Mouse (Mus musculus) liver, adult 2 months (tissue): ENCODE results near the gene Ngef. TPM values are rescaled to one million over a fixed set of nuclear protein-coding genes. Genes with fewer than 3 reads are reported as not detected.
"Not testable (repeated sequence)": the region's sequence is repeated elsewhere in the genome, so short reads cannot be mapped to it uniquely, and the experiment has no call there.

Source experiments
- DNase-seq: peaks from one replicate; pipeline ENCODE4 v3.0.0-alpha.2; 2011; ENCODE audit warnings: low read depth, low spot score; ENCODE audit errors: extremely low read depth
- H3K27ac ChIP-seq: fragments of 200-500 bp; replicated peaks from 2 replicates; pipeline ENCODE4 v1.5.1; 2012; ENCODE audit warnings: low read depth, mild to moderate bottlenecking, control low read depth, inconsistent platforms, low read length; ENCODE audit not compliant: insufficient read depth
- H3K27me3 ChIP-seq: fragments of 200-500 bp; 2 replicates; pipeline ENCODE4 v1.6.1; 2012; ENCODE audit warnings: mild to moderate bottlenecking, moderate library complexity, low read length, inconsistent platforms; ENCODE audit not compliant: control insufficient read depth, insufficient read depth
- H3K36me3 ChIP-seq: fragments of 200-500 bp; 2 replicates; pipeline ENCODE4 v1.6.1; 2012; ENCODE audit warnings: low read length, inconsistent platforms; ENCODE audit not compliant: control insufficient read depth, insufficient read depth
- H3K4me1 ChIP-seq: fragments of 200-500 bp; 2 replicates; pipeline ENCODE4 v1.6.1; 2011; ENCODE audit warnings: low read length; ENCODE audit not compliant: control insufficient read depth, insufficient read depth
- H3K4me3 ChIP-seq: fragments of 200-500 bp; 2 replicates; pipeline ENCODE4 v1.5.1; 2011; ENCODE audit warnings: low read depth, mild to moderate bottlenecking, control low read depth, low read length, moderate library complexity; ENCODE audit not compliant: insufficient read depth
- H3K79me2 ChIP-seq: fragments of 200-500 bp; 2 replicates; pipeline ENCODE4 v1.6.1; 2012; ENCODE audit warnings: inconsistent platforms, mild to moderate bottlenecking, low read length, moderate library complexity; ENCODE audit not compliant: control insufficient read depth, insufficient read depth
- H3K9ac ChIP-seq: fragments of 200-500 bp; 2 replicates; pipeline ENCODE4 v1.6.1; 2012; ENCODE audit warnings: low read depth, mild to moderate bottlenecking, control low read depth, inconsistent platforms, low read length
- CTCF ChIP-seq: fragments of 200-500 bp; IDR thresholded peaks from 2 replicates; pipeline ENCODE4 v1.5.1; 2011; ENCODE audit warnings: low read depth, low read length, control low read depth
- POLR2A ChIP-seq: fragments of 200-500 bp; IDR thresholded peaks from 2 replicates; pipeline ENCODE4 v1.6.1; 2011; ENCODE audit warnings: low read length, control low read depth; ENCODE audit not compliant: insufficient read depth; ENCODE audit errors: extremely low read depth
- WGBS: fragments of 180-500 bp; shearing (Covaris S2); methylation state at CpG from one replicate; pipeline ENCODE4 v1.1.7; 2018; 5-methylcytosine and 5-hydroxymethylcytosine counted together
- polyA plus RNA-seq: library from polyadenylated mRNA; depleted of rRNA; stranded (reverse); fragments of >200 nt; gene quantifications from 2 replicates; pipeline ENCODE4 v1.2.3, GENCODE M21; 2012
- total RNA-seq: library from RNA; depleted of rRNA; stranded (reverse); fragments of >200 nt; gene quantifications from 2 replicates; pipeline ENCODE4 v1.2.3, GENCODE M21; 2014

The Ngef gene
- total and polyA plus RNA-seq, 2 experiments = 21.5 to 29.7 TPM

DNA sequence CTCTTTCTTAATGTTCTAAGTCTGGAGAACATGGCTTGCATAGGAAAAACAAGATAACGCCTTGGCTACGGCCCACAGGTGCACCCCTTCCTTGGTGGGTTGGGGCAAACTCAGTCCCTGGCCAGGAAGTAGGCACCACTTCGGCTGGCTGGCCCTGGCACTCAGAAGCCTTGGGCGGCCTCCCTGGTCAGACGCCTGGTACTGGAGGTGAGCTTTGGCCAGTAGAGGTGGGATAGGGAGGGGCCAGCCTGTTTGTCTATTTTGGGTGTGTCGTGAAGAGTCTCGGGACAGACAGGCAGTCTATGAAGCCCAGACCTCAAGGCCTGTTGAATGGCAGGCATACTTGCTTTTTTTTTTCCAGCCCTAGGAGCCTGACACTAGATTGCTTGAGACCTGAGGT, 101.1 kb downstream of the Ngef start:
- no peak for TF ChIP-seq CTCF
- no peak for TF ChIP-seq POLR2A
- H3K79me2 ChIP-seq = no peaks in the 10 kb centered on the region
- no peak overlapping the region for H3K9ac ChIP-seq
- H3K27ac ChIP-seq = no peak overlapping the region
- no peaks in the 10 kb centered on the region for H3K36me3 ChIP-seq
- 0 out of 2 replicates have a peak, but pooled peaks cover 3% of the 10 kb centered on the region for H3K4me1 ChIP-seq
- no peak overlapping the region for H3K4me3 ChIP-seq
- peak; percentile 52 for DNase-seq
- 40% methylated on average over 7 of the region's 7 CpGs for WGBS
- no peaks in the 10 kb centered on the region for H3K27me3 ChIP-seq

DNA sequence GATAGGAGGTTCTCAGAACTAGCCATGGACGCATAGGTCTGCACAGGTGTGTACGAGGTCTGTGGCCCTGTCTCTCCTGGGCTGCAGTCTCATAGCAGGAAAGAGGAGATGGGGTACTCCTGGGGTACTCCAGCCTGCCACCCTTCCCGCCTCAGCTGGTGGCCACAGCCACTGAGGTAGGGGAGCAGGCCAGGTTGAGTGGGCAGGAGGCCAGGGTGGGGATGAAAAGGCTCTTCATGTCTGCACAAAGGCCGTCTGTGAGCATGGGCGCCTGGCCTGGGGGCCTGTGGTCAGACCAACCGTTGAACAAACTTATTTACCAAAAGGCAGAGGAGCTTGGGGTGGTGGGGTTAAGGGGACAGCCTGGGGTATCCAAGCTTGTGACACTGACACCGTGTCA, 101.8 kb downstream of the Ngef start:
- Histone ChIP-seq H3K27ac (no peak overlapping the region), H3K9ac (no peak overlapping the region), H3K4me3 (no peak overlapping the region), H3K27me3 (no peaks in the 10 kb centered on the region), H3K79me2 (no peaks in the 10 kb centered on the region), H3K36me3 (no peaks in the 10 kb centered on the region), H3K4me1 (0 out of 2 replicates have a peak, but pooled peaks cover 3% of the 10 kb centered on the region)
- no peak for TF ChIP-seq POLR2A
- no peak for TF ChIP-seq CTCF
- WGBS = 64% methylated on average over 7 of the region's 7 CpGs
- DNase-seq = no peak

DNA sequence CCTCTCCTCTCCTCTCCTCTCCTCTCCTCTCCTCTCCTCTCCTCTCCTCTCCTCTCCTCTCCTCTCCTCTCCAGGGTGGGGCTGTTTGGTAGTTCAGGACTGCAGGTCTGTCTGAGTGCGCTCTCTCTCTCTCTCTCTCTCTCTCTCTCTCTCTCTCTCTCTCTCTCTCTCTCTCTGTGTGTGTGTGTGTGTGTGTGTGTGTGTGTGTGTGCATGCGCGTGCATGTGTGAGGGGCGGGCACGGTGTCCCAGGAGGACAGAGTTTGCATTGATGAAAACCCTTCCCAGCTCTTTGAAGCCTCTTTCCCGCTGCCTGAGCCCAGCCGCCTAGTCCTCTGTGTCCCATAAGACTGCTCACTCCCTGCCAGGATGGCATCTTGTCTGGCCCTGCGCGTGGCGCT, 103.7 kb downstream of the Ngef start, which contains the start of gene Snorc:
Gene Snorc (plus strand): TSS at position 301 of the 400 bp plus-strand sequence.
- DNase-seq, H3K36me3 ChIP-seq, H3K4me3 ChIP-seq, H3K9ac ChIP-seq, H3K27me3 ChIP-seq, H3K79me2 ChIP-seq, H3K27ac ChIP-seq, H3K4me1 ChIP-seq: not testable (repeated sequence)
- 48% methylated on average over 10 of the region's 10 CpGs for WGBS

DNA sequence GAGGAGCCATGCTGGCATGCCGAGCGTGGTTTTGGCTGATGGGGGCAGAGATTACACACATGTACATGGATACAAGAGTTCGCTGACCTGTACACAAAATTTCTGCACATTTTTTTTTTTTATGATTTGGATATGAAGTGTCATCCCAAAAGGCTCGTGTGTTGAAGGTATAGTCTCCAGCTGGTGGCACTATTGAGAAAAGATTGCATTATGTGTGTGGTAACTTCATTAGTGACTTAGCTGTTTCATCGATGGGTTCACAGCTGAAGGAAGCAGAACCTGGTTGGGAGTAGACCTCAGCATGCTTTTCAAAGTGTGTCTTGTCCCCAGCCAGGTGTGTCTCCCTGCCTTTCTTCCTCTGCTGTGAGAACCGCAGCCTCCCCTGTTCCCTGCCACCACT, 105.3 kb downstream of the Ngef start:
- H3K4me3 ChIP-seq = no peak overlapping the region

DNA sequence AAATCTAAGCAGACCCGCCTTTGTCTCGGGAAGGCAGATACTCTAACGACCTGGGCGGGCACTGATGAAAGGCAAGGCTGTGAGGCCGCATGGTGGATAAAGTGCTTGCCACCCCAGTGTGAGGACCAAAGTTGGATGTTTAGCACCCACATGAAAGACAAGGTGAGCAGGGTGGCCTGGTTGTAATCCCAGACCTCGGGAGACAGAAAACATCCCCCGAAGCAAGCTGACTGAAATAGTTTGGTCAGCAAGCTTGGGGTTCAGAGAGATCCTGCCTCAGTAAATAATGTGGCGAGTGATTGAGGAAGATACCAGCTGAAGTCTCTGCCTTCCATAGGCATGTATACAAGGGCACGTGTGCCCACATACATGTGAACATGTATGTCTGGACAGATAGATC, 106.2 kb downstream of the Ngef start:
- Histone ChIP-seq H3K36me3 (no peaks in the 10 kb centered on the region), H3K79me2 (no peaks in the 10 kb centered on the region), H3K27ac (no peak overlapping the region), H3K27me3 (no peaks in the 10 kb centered on the region), H3K9ac (no peak overlapping the region), H3K4me1 (no peaks in the 10 kb centered on the region), H3K4me3 (no peak overlapping the region)
- WGBS = 79% methylated on average over 9 of the region's 9 CpGs
- DNase-seq = no peak
- TF ChIP-seq CTCF = no peak
- TF ChIP-seq POLR2A = no peak

More for the DNA sequence above, 105.3 kb downstream of the Ngef start:
- Histone ChIP-seq H3K36me3 (no peaks in the 10 kb centered on the region), H3K9ac (no peak overlapping the region), H3K4me1 (0 out of 2 replicates have a peak, but pooled peaks cover 3% of the 10 kb centered on the region), H3K27ac (no peak overlapping the region), H3K27me3 (no peaks in the 10 kb centered on the region), H3K79me2 (no peaks in the 10 kb centered on the region)
- 64% methylated on average over 6 of the region's 6 CpGs for WGBS
- TF ChIP-seq POLR2A (no peak), CTCF (no peak)
- no peak for DNase-seq

DNA sequence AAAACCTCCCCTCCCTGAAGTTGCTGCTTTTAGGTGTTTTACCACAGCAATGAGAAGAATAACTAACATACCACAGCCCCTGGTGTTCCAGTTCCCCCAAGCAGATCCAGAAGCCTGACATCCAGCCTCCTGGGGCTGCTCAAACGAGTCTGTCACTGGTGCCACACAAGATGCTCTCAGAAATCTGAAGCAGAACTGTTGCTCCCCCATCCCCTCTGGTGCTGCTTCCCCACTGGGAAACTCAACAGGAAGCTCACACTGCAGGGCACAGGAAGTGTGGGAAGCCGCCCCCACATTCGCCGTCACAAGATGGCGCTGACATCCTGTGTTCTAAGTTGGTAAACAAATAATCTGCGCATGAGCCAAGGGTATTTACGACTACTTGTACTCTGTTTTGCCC, 113.8 kb downstream of the Ngef start:
- DNase-seq, H3K79me2 ChIP-seq, H3K36me3 ChIP-seq, H3K9ac ChIP-seq, H3K4me3 ChIP-seq, H3K27me3 ChIP-seq, H3K4me1 ChIP-seq, H3K27ac ChIP-seq: not testable (repeated sequence)
- WGBS = 91% methylated on average over 7 of the region's 7 CpGs
